Mouse (Mus musculus): ENCODE measurements around the gene Zc3h12d. TPM values are rescaled to one million over a fixed set of nuclear protein-coding genes. Genes with fewer than 3 reads are reported as not detected.

Zc3h12d gene
- total and polyA plus RNA-seq, 3 experiments: 11.8 to 28.0 (median 16.3) TPM

DNA sequence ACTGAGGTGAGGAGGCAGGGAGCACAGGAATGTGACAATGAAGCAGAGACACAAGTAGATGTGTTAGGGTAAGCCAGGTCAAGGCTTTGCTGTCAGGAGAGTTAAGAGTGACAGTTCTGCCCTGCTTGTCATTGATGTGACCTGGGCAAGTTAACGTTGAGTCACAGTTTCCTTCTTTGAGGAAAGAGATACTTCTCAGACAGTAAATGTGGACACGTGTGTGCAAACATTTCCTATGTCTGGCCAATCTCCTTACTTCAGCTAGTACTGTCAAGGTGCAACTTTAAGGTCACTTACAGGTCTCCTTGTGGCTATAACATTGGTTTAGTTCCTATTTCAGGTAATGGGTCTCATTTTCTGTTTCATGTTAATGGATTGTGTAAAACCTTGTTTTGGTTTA is 15.8 kb upstream of the Zc3h12d start:
- Histone ChIP-seq H3K4me3 (replicated peaks in 1 of 3; ENCODE audit: low read depth in 2 of 3, low read length in 2 of 3, poor library complexity in 1 of 3) (no peak overlapping the region), H3K4me1 (ENCODE audit: control insufficient read depth in 1 of 2, insufficient read depth in 2 of 2) (peaks cover 21 to 73% of the 10 kb centered on the region in 2 experiments)

DNA sequence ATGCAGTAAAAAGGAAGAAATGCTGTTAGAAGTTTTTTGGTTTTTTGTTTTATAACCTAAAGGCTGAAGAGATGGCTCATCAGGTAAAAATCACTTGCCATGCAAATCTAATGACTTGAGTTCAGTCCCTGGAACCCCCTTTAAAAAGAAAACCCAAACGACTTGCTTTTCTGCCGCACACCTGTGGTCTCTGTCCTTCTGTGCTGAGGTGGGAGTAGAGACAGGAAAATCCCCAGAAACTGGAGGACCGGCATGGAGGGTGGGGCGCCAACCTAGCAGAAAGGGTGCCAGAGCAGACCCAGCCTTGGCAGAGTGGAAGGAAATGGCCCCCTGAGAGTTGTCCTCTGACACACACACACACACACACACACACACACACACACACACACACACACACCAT is 13.6 kb upstream of the Zc3h12d start:
- TF ChIP-seq MEF2A (IDR thresholded peaks at IDR 0.05; ENCODE audit: borderline replicate concordance, low read depth, low read length): peak; percentile 40
- no peak for TF ChIP-seq ZMIZ1 (IDR thresholded peaks at IDR 0.05; ENCODE audit: low read depth, low read length)
- peak; percentile 42; the same call in 1 of the 2 replicates for TF ChIP-seq MAZ (IDR thresholded peaks at IDR 0.05; ENCODE audit: low read depth, low read length)
- peak; percentile 54; the same call in 1 of the 2 replicates for TF ChIP-seq TCF12 (IDR thresholded peaks at IDR 0.05; ENCODE audit: low read depth, low read length)
- TF ChIP-seq EP300 (IDR thresholded peaks at IDR 0.05; ENCODE audit: low read length): peak; percentile 55; the same call in 1 of the 2 replicates

More for the DNA sequence above, 15.8 kb upstream of the Zc3h12d start:
- Histone ChIP-seq H3K79me2 (replicated peaks; ENCODE audit: control insufficient read depth, extremely low read depth, insufficient read depth, poor library complexity, severe bottlenecking) (peaks cover 8% of the 10 kb centered on the region), H3K9ac (ENCODE audit: insufficient read depth, low read depth) (no peak overlapping the region), H3K27ac (ENCODE audit: insufficient read depth, low read depth) (peak overlapping the region; percentile 81), H3K4me2 (ENCODE audit: insufficient read depth, low read depth, poor library complexity, severe bottlenecking) (no peak overlapping the region; the same call in 1 of the 2 replicates), H3K9me3 (replicated peaks; ENCODE audit: low read length) (no peaks in the 10 kb centered on the region), H3K27me3 (replicated peaks) (no peaks in the 10 kb centered on the region), H3K36me3 (replicated peaks in 1 of 2; ENCODE audit: control insufficient read depth in 1 of 2, insufficient read depth in 1 of 2, low read length in 1 of 2) (peaks cover 34 to 64% of the 10 kb centered on the region in 2 experiments)
- dilution Hi-C loops (cut with MboI; ENCODE audit: extremely low pct_ligation_motif_present, extremely low pct_unique_long_range_greater_than_20kb, low sequenced_read_pairs) (no loop called here), in situ Hi-C loops (cut with MboI; ENCODE audit: low pct_ligation_motif_present, low pct_unique_long_range_greater_than_20kb, low sequenced_read_pairs) (loop anchor here (10.0 kb wide), 1 partner anchor 418 kb away; no protein-coding TSS in a partner anchor)
- no peak for TF ChIP-seq SIN3A (IDR thresholded peaks at IDR 0.05; ENCODE audit: low read length)
- no peak for TF ChIP-seq NRF1 (IDR thresholded peaks at IDR 0.05; ENCODE audit: low read depth, low read length)
- TF ChIP-seq EP300 (IDR thresholded peaks at IDR 0.05; ENCODE audit: low read length): peak; percentile 58
- TF ChIP-seq RAD21 (IDR thresholded peaks at IDR 0.05; ENCODE audit: low read depth, low read length): no peak
- 0 out of 2 replicates have a peak, but pooled peaks have one; percentile 19 for TF ChIP-seq MEF2A (IDR thresholded peaks at IDR 0.05; ENCODE audit: borderline replicate concordance, low read depth, low read length)
- TF ChIP-seq CHD1 (IDR thresholded peaks at IDR 0.05; ENCODE audit: low read depth, low read length): no peak
- no peak for TF ChIP-seq CTCF (conservative IDR thresholded peaks at IDR 0.05 in 1 of 2, IDR thresholded peaks at IDR 0.05 in 1 of 2; ENCODE audit: low read depth in 2 of 2, low read length in 2 of 2)
- peak; percentile 67 for TF ChIP-seq MAX (IDR thresholded peaks at IDR 0.05; ENCODE audit: low read length)
- TF ChIP-seq POLR2A (IDR thresholded peaks at IDR 0.05; ENCODE audit: low read depth, low read length): no peak
- TF ChIP-seq IRF4 (IDR thresholded peaks at IDR 0.05; ENCODE audit: low read depth, low read length): peak; percentile 45; the same call in 1 of the 2 replicates
- TF ChIP-seq ZC3H11A (IDR thresholded peaks at IDR 0.05; ENCODE audit: low read depth, low read length): no peak
- peak; percentile 73; the same call in 1 of the 2 replicates for TF ChIP-seq MYC (IDR thresholded peaks at IDR 0.05; ENCODE audit: low read depth, low read length)
- TF ChIP-seq ETS1 (conservative IDR thresholded peaks at IDR 0.05; ENCODE audit: low read depth, low read length): peak; percentile 79
- no peak for TF ChIP-seq KAT2A (IDR thresholded peaks at IDR 0.05; ENCODE audit: insufficient replicate concordance, low read length)
- no peak for TF ChIP-seq TCF12 (IDR thresholded peaks at IDR 0.05; ENCODE audit: low read depth, low read length)
- TF ChIP-seq TBP (conservative IDR thresholded peaks at IDR 0.05; ENCODE audit: low read depth, low read length): no peak
- TF ChIP-seq BHLHE40 (IDR thresholded peaks at IDR 0.05; ENCODE audit: low read depth, low read length): peak; percentile 83
- TF ChIP-seq MXI1 (IDR thresholded peaks at IDR 0.05; ENCODE audit: low read depth, low read length): peak; percentile 78
- no peak for TF ChIP-seq NELFE (IDR thresholded peaks at IDR 0.05; ENCODE audit: low read depth, low read length)
- no peak for TF ChIP-seq GABPA (IDR thresholded peaks at IDR 0.05; ENCODE audit: insufficient replicate concordance, low read depth, low read length)
- no peak for TF ChIP-seq ZMIZ1 (IDR thresholded peaks at IDR 0.05; ENCODE audit: low read depth, low read length)
- TF ChIP-seq USF1 (IDR thresholded peaks at IDR 0.05; ENCODE audit: low read depth, low read length): no peak
- no peak for TF ChIP-seq MAFK (IDR thresholded peaks at IDR 0.05; ENCODE audit: insufficient replicate concordance, low read length)
- TF ChIP-seq ZKSCAN1 (IDR thresholded peaks at IDR 0.05; ENCODE audit: borderline replicate concordance, low read depth, low read length): no peak
- peak; percentile 72 for TF ChIP-seq JUN (IDR thresholded peaks at IDR 0.05; ENCODE audit: insufficient read depth, low read depth, low read length)
- TF ChIP-seq SMC3 (IDR thresholded peaks at IDR 0.05; ENCODE audit: low read depth, low read length): no peak
- no peak for TF ChIP-seq UBTF (IDR thresholded peaks at IDR 0.05; ENCODE audit: low read depth, low read length)
- peak; percentile 83 for TF ChIP-seq JUND (conservative IDR thresholded peaks at IDR 0.05; ENCODE audit: low read depth, low read length)
- peak; percentile 57 for DNase-seq (ENCODE audit: extremely low read depth)

More for the DNA sequence above, 13.6 kb upstream of the Zc3h12d start:
- H3K36me3 ChIP-seq (replicated peaks in 1 of 2; ENCODE audit: control insufficient read depth in 1 of 2, insufficient read depth in 1 of 2, low read length in 1 of 2): peaks cover 35 to 70% of the 10 kb centered on the region in 2 experiments
- H3K27me3 ChIP-seq (replicated peaks): no peaks in the 10 kb centered on the region
- in situ Hi-C loops (cut with MboI; ENCODE audit: low pct_ligation_motif_present, low pct_unique_long_range_greater_than_20kb, low sequenced_read_pairs): loop anchor here (10.0 kb wide), 1 partner anchor 416 kb away; no protein-coding TSS in a partner anchor
- peak overlapping the region; percentile 34; the same call in 1 of the 2 replicates for H3K4me2 ChIP-seq (ENCODE audit: insufficient read depth, low read depth, poor library complexity, severe bottlenecking)
- dilution Hi-C loops (cut with MboI; ENCODE audit: extremely low pct_ligation_motif_present, extremely low pct_unique_long_range_greater_than_20kb, low sequenced_read_pairs): no loop called here
- H3K4me3 ChIP-seq (replicated peaks in 1 of 3; ENCODE audit: low read depth in 2 of 3, low read length in 2 of 3, poor library complexity in 1 of 3): no peak overlapping the region
- H3K9ac ChIP-seq (ENCODE audit: insufficient read depth, low read depth): 0 out of 2 replicates have a peak overlapping the region, but pooled peaks have one; percentile 4
- peaks cover 21 to 69% of the 10 kb centered on the region in 2 experiments for H3K4me1 ChIP-seq (ENCODE audit: control insufficient read depth in 1 of 2, insufficient read depth in 2 of 2)
- DNase-seq (ENCODE audit: extremely low read depth): no peak
- H3K9me3 ChIP-seq (replicated peaks; ENCODE audit: low read length): no peaks in the 10 kb centered on the region
- no peak overlapping the region; the same call in 1 of the 2 replicates for H3K27ac ChIP-seq (ENCODE audit: insufficient read depth, low read depth)
- H3K79me2 ChIP-seq (replicated peaks; ENCODE audit: control insufficient read depth, extremely low read depth, insufficient read depth, poor library complexity, severe bottlenecking): peaks cover 8% of the 10 kb centered on the region
